Mouse (Mus musculus): ENCODE measurements around the gene Tmcc2. TPM values are rescaled to one million over a fixed set of nuclear protein-coding genes. Genes with fewer than 3 reads are reported as not detected.
"Not testable (repeated sequence)": the region's sequence is repeated elsewhere in the genome, so short reads cannot be mapped to it uniquely, and the experiment has no call there.

Gene Tmcc2
- polyA plus RNA-seq, 1 experiment from 2014 or later: 7.6 TPM

DNA sequence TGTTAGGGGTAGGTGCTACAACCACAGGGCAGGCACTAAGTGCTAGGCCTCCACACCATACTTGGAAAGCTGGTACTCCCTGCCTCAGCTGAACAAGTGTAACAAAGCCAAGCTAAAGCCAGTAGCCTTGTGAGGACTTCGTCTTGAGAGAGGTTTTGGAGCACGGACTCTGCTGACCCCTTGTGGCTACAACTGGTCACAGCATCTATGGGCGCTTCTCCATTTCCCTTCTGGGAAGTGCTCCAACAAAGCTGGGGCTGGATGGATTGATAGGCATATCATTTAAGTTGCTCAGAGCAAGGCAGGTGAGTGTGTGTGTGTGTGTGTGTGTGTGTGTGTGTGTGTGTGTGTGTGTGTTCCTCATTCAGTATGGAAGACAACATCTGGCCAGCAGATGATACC lies 35.2 kb downstream of the Tmcc2 start:
- DNase-seq (ENCODE audit: low spot score): peak; percentile 85
- H3K9me3 ChIP-seq (replicated peaks): no peaks in the 10 kb centered on the region
- H3K36me3 ChIP-seq: peaks cover 41% of the 10 kb centered on the region
- no peaks in the 10 kb centered on the region for H3K27me3 ChIP-seq (ENCODE audit: low read depth, poor library complexity, severe bottlenecking)
- peak overlapping the region; percentile 54; the same call in 1 of the 2 replicates for H3K27ac ChIP-seq
- H3K4me3 ChIP-seq: no peak overlapping the region
- WGBS: 2% methylated on average over 3 of the region's 3 CpGs
- H3K4me1 ChIP-seq: peaks cover 10% of the 10 kb centered on the region

DNA sequence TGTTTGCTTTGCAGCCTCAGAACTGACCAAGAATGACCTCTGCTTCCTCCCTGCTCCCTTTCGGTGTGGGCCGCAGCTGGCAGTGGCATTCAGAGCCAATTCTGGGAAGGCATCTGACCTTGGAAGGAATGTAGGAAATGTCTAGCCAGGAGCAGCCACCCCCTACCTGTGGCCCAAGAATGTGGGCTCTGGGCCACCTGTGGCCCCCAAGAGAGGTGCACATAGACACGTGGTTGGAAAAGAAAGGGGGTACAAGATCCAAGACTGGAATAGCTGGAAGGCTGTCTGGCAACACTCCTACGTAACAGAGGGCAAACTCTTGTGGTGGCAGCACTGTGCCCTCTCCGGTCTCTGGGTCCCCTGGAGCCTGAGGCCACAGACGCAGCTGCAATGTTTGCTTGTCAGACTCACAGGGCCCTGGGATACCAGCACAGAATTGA lies 35.9 kb downstream of the Tmcc2 start:
- H3K4me1 ChIP-seq: peaks cover 10% of the 10 kb centered on the region
- no peaks in the 10 kb centered on the region for H3K27me3 ChIP-seq (ENCODE audit: low read depth, poor library complexity, severe bottlenecking)
- no peaks in the 10 kb centered on the region for H3K9me3 ChIP-seq (replicated peaks)
- no peak overlapping the region for H3K4me3 ChIP-seq
- peaks cover 35% of the 10 kb centered on the region for H3K36me3 ChIP-seq
- WGBS: 77% methylated on average over 6 of the region's 6 CpGs
- peak overlapping the region; percentile 54; the same call in 1 of the 2 replicates for H3K27ac ChIP-seq
- no peak for DNase-seq (ENCODE audit: low spot score)

DNA sequence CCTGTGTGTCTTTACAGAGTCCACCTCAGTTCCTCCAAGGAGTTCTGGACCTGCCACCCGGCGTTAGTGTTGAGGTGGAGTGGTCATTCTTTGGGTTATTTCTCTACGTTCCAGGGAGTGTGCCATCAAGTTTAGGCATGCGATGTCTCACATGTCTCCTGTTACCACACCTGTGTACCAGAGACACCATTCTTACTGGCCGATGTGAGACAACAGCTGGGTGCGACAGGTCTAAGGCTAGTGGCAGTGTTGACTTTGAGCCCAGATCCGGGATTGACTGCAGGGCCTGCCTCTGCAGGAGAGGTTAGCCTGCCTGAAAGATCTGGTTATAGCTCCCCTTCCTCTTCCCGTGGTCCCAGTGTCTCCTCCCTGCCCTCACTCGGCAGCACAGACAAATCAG lies 36.8 kb downstream of the Tmcc2 start:
- DNase-seq (ENCODE audit: low spot score): no peak
- 73% methylated on average over 9 of the region's 9 CpGs for WGBS
- no peak overlapping the region for H3K4me3 ChIP-seq
- peaks cover 10% of the 10 kb centered on the region for H3K4me1 ChIP-seq
- H3K36me3 ChIP-seq: peaks cover 25% of the 10 kb centered on the region
- H3K27ac ChIP-seq: peak overlapping the region; percentile 42; the same call in 1 of the 2 replicates
- H3K9me3 ChIP-seq (replicated peaks): no peaks in the 10 kb centered on the region
- no peaks in the 10 kb centered on the region for H3K27me3 ChIP-seq (ENCODE audit: low read depth, poor library complexity, severe bottlenecking)

DNA sequence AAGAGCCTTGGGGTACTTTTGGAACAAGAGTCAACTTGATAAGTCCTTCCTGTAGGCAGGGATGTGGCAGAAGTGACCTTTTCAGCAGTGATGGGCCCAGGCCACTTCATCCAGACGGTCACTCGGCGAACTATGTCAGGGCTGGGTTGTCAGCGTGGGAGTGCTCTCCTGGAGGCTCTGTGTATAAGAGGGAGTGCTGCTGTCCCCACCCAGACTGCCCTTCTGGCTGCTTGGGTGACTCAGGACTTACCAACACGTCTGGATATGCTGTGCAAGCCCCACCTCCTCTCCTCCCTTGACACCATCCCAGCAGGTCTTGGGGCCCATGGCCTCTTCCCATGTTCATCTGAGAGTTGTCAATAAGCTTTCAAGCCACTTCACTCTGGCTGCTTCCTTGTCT lies 37.7 kb downstream of the Tmcc2 start:
- Histone ChIP-seq H3K4me3 (no peak overlapping the region), H3K9me3 (replicated peaks) (no peaks in the 10 kb centered on the region), H3K27me3 (ENCODE audit: low read depth, poor library complexity, severe bottlenecking) (no peaks in the 10 kb centered on the region), H3K36me3 (peaks cover 17% of the 10 kb centered on the region), H3K27ac (no peak overlapping the region), H3K4me1 (peaks cover 10% of the 10 kb centered on the region)
- WGBS: 71% methylated on average over 5 of the region's 5 CpGs
- DNase-seq (ENCODE audit: low spot score): no peak

DNA sequence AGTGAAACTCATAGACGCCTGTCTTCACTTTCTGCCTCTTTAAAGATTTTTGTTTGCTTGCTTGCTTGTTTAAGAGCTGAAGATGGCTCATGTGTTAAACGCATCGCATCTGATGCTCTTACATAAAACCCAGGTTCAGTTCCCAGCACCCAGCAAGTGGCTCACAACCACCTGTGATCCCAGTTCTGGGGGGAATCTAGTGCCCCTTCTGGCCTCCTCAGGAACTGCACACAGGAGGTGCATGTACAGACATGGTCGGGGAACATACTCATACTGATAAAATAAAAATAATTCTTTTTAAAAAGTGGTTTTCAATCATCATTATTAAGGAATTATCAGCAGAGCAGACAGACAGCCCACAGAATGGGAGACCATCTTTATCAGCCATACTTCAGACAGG lies 40.0 kb downstream of the Tmcc2 start:
- H3K4me1 ChIP-seq: peaks cover 10% of the 10 kb centered on the region
- no peak overlapping the region for H3K4me3 ChIP-seq
- DNase-seq (ENCODE audit: low spot score): no peak
- H3K9me3 ChIP-seq (replicated peaks): no peaks in the 10 kb centered on the region
- H3K36me3 ChIP-seq: no peaks in the 10 kb centered on the region
- no peak overlapping the region for H3K27ac ChIP-seq
- H3K27me3 ChIP-seq (ENCODE audit: low read depth, poor library complexity, severe bottlenecking): no peaks in the 10 kb centered on the region
- 95% methylated on average over 4 of the region's 4 CpGs for WGBS

DNA sequence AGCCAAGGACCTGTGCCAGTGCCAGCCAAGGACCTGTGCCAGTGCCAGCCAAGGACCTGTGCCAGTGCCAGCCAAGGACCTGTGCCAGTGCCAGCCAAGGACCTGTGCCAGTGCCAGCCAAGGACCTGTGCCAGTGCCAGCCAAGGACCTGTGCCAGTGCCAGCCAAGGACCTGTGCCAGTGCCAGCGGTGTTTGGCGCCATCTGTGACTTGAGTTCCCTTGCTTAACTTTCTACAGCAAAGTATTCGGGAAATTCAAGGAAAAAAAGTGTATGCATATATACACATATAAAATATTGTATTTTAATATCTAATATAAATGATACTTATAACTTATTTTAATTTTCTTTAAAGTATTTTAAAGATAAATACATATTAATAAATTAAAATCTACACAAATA lies 41.5 kb downstream of the Tmcc2 start:
- not testable (repeated sequence) for H3K36me3 ChIP-seq; H3K27me3 ChIP-seq (ENCODE audit: low read depth, poor library complexity, severe bottlenecking); H3K4me3 ChIP-seq; H3K9me3 ChIP-seq (replicated peaks); H3K4me1 ChIP-seq; H3K27ac ChIP-seq; DNase-seq (ENCODE audit: low spot score)
- 95% methylated on average over 3 of the region's 3 CpGs for WGBS

DNA sequence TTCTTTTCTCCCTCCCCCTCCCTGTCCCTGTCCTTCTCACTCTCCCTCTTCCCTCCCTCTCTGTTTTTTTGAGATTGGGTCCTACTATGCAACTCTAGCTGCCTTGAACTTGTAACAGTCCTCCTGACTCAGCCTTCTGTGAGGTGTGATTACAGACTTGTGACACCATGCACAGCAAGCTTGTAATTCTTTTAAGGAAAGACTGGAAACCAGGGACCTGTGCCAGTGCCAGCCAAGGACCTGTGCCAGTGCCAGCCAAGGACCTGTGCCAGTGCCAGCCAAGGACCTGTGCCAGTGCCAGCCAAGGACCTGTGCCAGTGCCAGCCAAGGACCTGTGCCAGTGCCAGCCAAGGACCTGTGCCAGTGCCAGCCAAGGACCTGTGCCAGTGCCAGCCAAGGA lies 42.0 kb downstream of the Tmcc2 start:
- DNase-seq (ENCODE audit: low spot score); H3K4me3 ChIP-seq; H3K27ac ChIP-seq; H3K9me3 ChIP-seq (replicated peaks); H3K27me3 ChIP-seq (ENCODE audit: low read depth, poor library complexity, severe bottlenecking); H3K36me3 ChIP-seq; H3K4me1 ChIP-seq: not testable (repeated sequence)

DNA sequence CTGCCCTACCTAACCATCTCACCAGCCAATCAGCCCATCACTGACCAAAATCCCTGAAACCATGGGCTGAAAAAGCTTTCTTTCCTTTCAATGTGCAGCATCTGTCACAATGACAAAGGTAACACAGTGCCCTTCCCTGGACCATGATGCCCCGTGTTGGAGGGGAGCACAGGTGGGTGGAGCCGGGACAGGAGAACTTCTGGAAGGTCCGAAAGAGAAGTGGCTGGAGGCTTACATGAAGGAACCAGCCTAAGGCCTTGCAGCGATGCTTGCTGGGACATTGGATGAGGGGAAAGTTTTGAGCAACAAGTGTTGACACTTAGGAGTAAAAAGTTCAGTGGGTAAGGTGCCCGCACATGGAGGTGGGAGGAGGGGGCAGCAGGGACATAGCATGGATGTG lies 42.7 kb downstream of the Tmcc2 start:
- H3K27ac ChIP-seq: no peak overlapping the region
- whole genome bisulfite sequencing: 86% methylated on average over 5 of the region's 5 CpGs
- no peaks in the 10 kb centered on the region for H3K36me3 ChIP-seq
- H3K4me1 ChIP-seq: no peaks in the 10 kb centered on the region
- H3K4me3 ChIP-seq: no peak overlapping the region
- no peaks in the 10 kb centered on the region for H3K9me3 ChIP-seq (replicated peaks)
- DNase-seq (ENCODE audit: low spot score): no peak
- no peaks in the 10 kb centered on the region for H3K27me3 ChIP-seq (ENCODE audit: low read depth, poor library complexity, severe bottlenecking)

DNA sequence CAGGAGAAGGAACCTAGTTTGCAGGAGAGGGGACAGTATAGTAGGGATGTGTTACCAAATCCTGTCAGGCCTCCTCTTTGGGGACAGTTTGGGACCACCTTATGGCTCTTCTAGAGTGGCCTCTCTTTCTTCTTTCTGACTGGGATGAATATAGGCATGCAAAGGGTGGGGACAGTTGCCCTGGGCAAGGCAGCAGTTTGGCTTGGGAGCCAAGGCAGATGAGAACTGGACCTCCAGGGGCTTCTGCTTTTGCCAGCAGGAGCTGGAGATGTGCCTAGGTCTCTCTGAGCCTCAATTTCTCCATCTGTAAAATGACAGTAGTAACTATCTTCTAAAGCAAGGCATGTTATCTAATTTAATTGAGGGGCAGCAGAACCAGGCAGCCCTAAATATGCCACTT lies 44.1 kb downstream of the Tmcc2 start:
- Histone ChIP-seq H3K4me1 (no peaks in the 10 kb centered on the region; the same call in 1 of the 2 replicates), H3K4me3 (no peak overlapping the region), H3K9me3 (replicated peaks) (no peaks in the 10 kb centered on the region), H3K27ac (no peak overlapping the region), H3K27me3 (ENCODE audit: low read depth, poor library complexity, severe bottlenecking) (no peaks in the 10 kb centered on the region), H3K36me3 (no peaks in the 10 kb centered on the region)
- no peak for DNase-seq (ENCODE audit: low spot score)

DNA sequence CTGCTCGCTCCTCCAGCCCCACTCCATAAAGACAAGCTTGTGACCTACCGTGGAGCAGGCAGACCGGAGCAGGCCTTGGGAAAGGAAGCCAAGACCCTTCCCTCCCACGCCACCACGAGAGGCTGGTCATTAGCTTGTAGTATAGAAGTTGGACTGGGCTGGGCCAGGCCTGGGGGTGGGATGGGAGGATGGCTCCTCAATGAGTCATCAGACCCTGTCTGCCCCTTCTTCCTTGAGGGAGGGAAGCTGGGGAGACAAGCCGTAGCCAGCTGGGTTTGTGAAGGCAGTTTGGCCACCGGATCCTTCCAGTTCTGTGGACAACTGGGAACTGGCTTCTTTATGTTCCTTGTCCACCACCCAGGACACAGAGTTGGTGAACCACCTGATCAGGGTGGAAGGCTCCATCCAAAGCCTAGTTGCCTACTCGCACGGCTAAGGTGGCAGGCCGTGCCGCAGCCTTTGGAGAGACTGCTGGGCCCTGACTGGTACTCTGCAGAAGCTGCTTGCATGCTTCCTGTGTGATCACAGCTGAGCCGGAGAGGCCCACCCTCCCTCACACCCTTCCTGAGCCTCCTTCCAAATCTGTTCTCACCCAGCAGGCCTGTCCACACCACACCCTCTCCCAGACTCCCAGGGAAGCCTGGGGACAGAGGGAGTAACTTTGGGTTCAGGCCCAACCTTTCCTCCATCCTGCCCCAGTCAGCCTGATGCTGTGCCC lies 44.8 kb downstream of the Tmcc2 start:
- Histone ChIP-seq H3K4me3 (no peak overlapping the region), H3K27me3 (ENCODE audit: low read depth, poor library complexity, severe bottlenecking) (no peaks in the 10 kb centered on the region), H3K36me3 (no peaks in the 10 kb centered on the region), H3K4me1 (no peaks in the 10 kb centered on the region; the same call in 1 of the 2 replicates), H3K9me3 (replicated peaks) (no peaks in the 10 kb centered on the region), H3K27ac (no peak overlapping the region)
- DNase-seq (ENCODE audit: low spot score): no peak
- 78% methylated on average over 12 of the region's 12 CpGs for WGBS

DNA sequence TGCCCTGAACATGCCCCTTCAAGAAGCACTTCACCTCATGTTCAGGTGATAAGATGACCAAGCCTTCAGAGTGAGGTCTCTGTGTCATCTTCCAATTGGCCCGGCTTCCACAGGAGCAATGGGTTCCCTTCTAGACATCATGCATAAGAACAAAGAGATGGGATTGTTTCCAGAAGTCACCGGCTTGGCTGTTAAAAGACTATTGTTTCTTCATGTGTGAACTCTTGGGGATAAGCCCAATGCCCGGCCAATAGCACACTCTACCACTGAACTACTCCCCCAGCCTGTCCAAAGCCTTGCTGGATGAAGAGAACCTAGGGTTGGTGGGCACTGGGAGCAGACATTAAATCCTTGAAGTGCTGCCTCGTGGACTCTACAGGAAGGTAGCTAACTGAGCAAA lies 45.6 kb downstream of the Tmcc2 start:
- H3K9me3 ChIP-seq (replicated peaks): no peaks in the 10 kb centered on the region
- 88% methylated on average over 4 of the region's 4 CpGs for WGBS
- no peak for DNase-seq (ENCODE audit: low spot score)

DNA sequence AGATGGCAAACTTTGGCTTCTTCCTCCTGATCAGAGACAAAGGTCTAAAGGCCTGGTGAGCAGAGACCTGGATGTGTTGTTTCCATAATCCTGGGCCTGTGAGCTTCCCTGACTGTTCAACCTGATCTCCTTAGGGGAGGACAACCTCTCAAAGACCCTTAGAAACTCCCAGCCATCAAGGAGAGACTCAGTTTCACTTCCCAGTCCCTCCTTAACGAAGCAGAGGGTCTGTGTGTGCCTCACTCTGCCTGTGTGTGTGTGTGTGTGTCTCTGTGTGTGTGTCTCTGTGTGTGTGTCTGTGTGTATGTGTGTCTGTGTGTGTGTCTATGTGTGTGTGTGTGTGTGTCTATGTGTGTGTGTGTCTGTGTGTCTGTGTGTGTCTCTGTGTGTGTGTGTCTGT lies 47.4 kb downstream of the Tmcc2 start:
- H3K27me3 ChIP-seq (ENCODE audit: low read depth, poor library complexity, severe bottlenecking): no peaks in the 10 kb centered on the region
- 88% methylated on average over 1 of the region's 1 CpGs for WGBS
- H3K36me3 ChIP-seq: no peaks in the 10 kb centered on the region
- no peaks in the 10 kb centered on the region; the same call in 1 of the 2 replicates for H3K4me1 ChIP-seq
- H3K4me3 ChIP-seq: no peak overlapping the region
- no peak overlapping the region for H3K27ac ChIP-seq
- H3K9me3 ChIP-seq (replicated peaks): no peaks in the 10 kb centered on the region
- DNase-seq (ENCODE audit: low spot score): no peak

More for the DNA sequence above, 45.6 kb downstream of the Tmcc2 start:
- Histone ChIP-seq H3K27ac (no peak overlapping the region), H3K27me3 (ENCODE audit: low read depth, poor library complexity, severe bottlenecking) (no peaks in the 10 kb centered on the region), H3K4me3 (no peak overlapping the region), H3K4me1 (no peaks in the 10 kb centered on the region; the same call in 1 of the 2 replicates), H3K36me3 (no peaks in the 10 kb centered on the region)

DNA sequence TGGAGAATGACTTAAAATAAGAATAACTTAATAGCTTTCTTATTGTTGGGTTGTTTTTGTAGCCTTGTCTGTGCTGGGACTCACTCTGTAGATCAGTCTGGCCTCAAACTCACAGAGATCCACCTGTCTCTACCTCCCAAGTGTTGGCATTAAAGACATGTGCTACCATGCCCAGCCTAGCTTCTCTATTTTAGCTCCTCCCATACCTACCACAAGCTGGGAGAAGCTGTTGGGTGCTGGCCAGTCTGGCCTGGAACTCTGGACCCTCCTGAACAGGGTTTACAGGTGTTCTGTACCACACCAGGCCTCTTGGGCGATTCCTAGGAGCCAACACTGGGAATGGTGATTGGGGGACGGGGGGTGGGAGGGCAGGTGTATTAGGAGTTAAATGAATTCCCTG lies 47.9 kb downstream of the Tmcc2 start:
- no peaks in the 10 kb centered on the region for H3K9me3 ChIP-seq (replicated peaks)
- no peaks in the 10 kb centered on the region for H3K27me3 ChIP-seq (ENCODE audit: low read depth, poor library complexity, severe bottlenecking)
- no peak for DNase-seq (ENCODE audit: low spot score)
- no peak overlapping the region for H3K4me3 ChIP-seq
- no peak overlapping the region for H3K27ac ChIP-seq
- H3K4me1 ChIP-seq: no peaks in the 10 kb centered on the region; the same call in 1 of the 2 replicates
- H3K36me3 ChIP-seq: no peaks in the 10 kb centered on the region
- WGBS: 91% methylated on average over 2 of the region's 2 CpGs

DNA sequence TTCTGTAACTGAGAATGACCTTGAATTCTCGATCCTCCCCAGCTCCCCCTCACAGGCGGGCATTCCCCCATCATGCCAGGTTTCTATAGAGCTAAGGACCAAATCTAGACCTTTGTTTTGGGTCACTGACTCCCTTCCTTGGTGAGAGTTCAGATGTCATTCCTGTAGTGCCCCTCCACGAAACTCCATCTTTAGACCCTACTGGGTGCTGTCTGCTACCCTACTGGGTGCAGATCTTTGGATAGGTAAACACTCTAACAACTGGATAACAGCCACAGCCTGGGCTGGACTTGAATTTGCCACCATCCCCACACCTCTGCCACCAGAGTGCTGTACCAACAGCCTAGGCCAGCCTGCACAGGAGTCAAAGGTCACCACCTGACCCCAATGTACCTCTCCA lies 48.6 kb downstream of the Tmcc2 start:
- Histone ChIP-seq H3K9me3 (replicated peaks) (no peaks in the 10 kb centered on the region), H3K36me3 (no peaks in the 10 kb centered on the region), H3K4me3 (no peak overlapping the region), H3K27ac (no peak overlapping the region), H3K27me3 (ENCODE audit: low read depth, poor library complexity, severe bottlenecking) (no peaks in the 10 kb centered on the region), H3K4me1 (peaks cover 7% of the 10 kb centered on the region; the same call in 1 of the 2 replicates)
- no peak for DNase-seq (ENCODE audit: low spot score)
- WGBS: 79% methylated on average over 3 of the region's 3 CpGs

Measured in limb, embryonic 10.5 days (tissue).